Mouse (Mus musculus) megakaryocyte, embryonic 14.5 days (primary cell): ENCODE results near the gene Zfp354b.

Experiments used
- FLI1 ChIP-seq: IDR thresholded peaks from 2 replicates; pipeline ENCODE4 v1.6.1; 2012; ENCODE audit warnings: low read length, inconsistent platforms, mixed read lengths
- GATA1 ChIP-seq: IDR thresholded peaks from 3 replicates; pipeline ENCODE4 v1.6.1; 2012; ENCODE audit warnings: mixed read lengths, low read length, inconsistent platforms, borderline replicate concordance

- TF ChIP-seq GATA1: no peak
- no peak for TF ChIP-seq FLI1
Measured at GRCm38 (mm10) chr11:50887390-50888128, 43.9 kb downstream of the Zfp354b start, which contains the start of gene Zfp454.
